Mouse (Mus musculus) lung, postnatal 0 days (tissue): ENCODE measurements around the gene Ncor1.

Experiments used
- CTCF ChIP-seq: IDR thresholded peaks from 2 replicates; pipeline ENCODE4 v1.5.1; 2016; ENCODE audit warnings: antibody characterized with exemption, mild to moderate bottlenecking
- EP300 ChIP-seq: IDR thresholded peaks from 2 replicates; pipeline ENCODE4 v1.6.1; 2016; ENCODE audit warnings: antibody characterized with exemption, mild to moderate bottlenecking, control low read depth

GRCm38 (mm10) chr11:62470451-62470850 is 12.1 kb upstream of the Ncor1 start:
- TF ChIP-seq CTCF = no peak
- peak; percentile 28; the same call in 1 of the 2 replicates for TF ChIP-seq EP300
